Mouse (Mus musculus) inflammation-experienced regulatory T-cells, adult 16 weeks (primary cell): ENCODE measurements around the gene Pole3. TPM values are rescaled to one million over a fixed set of nuclear protein-coding genes. Genes with fewer than 3 reads are reported as not detected.

Experiments
- polyA plus RNA-seq: library from polyadenylated mRNA; unstranded; fragments of 100-300 nt; shearing (Covaris generic); gene quantifications from one replicate; pipeline ENCODE4 v1.2.1, GENCODE M21; 2017

The Pole3 gene
- polyA plus RNA-seq, result 35.6 TPM

DNA sequence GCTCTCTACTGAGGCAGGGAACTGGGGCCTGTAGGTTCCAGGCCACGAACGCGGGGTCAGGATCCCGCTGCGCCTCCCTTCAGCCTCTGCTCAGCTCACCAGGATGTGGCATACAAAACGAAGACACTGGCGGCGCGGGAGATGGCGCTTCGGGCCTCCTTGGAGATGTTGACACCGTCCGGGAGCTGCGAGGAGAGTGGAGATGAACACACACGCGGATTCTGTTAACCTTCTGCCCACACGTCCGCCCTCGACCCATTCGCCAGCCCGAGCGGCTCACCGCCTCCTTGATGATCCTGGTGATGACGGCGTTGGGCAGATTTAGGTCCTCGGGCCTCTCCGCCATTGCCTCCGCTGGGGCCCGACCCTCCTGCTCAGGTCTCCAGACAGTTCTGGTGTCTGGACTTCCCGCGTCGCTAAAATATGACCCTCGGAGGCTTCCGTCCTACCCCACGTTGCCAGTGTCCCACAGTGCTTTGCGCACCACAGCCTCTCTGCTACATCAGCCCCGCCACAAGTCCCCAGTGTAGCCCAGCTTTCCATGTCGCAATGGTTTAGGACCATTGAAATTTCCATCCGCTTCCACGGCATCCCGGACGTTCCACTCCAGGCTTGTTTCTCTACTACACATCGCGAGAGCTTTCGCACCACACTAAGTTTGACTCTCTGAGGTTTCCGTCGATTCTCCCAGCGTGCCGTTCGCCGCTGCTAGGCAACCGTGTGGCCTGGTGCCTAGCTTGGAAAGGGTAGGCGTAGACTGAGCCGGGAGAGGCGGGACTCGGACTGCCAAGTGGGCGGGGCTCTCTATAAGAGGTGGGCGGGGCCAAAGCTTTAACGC is at the start of gene Pole3, which contains the start of gene 4933430I17Rik:
TSS of gene Pole3 (minus strand) at position 418 of the 838 bp plus-strand sequence.
TSS of gene 4933430I17Rik (plus strand) at position 719 of the 838 bp plus-strand sequence.

DNA sequence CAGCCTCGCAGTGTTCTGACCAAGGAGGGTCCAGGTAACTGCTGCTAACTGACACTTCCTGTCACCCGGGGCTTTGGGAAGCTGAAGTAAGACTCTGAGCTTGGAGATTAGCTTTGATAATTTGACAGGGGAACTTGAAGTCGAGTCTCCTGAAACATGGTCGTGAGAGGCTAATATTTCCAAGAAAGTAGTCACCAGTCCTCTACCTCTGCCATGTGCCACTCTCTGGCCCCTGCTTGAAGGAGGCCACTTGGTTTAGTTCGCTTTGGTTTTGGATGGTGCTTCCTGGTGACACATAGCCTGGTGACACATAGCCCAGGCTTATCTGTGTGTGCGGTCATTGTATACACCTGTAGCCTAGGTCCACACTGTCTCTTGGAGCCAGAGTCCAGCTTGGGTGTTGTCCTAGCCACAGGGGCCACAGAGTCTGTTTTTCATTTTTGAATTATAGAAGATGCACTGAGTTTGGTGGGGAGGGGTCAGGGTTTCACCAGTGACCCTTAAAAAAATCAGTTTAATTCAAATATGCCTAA is 35.0 kb upstream of the Pole3 start, which contains the start of gene Rgs3:
TSS of gene Rgs3 (plus strand) at position 51 of the 533 bp plus-strand sequence.

DNA sequence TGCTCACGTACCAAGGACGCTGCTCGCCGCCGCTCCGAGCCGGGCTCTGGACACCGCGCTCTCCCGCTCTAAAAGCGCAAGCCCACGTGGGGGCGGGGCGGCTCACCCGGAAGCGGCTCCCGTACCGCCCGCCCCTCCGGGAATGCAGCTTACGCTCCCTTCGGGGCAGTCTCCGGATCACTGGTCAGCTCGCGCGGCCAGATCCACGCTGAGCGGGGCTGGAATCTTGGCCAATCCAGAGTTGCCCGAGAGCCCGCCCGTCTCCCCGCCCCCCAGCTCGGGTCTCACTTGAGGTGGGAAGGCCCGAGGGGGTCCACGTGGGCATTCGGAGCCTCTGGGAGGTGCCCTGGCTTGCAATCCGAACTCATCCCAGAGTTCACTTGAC is 5.0 kb downstream of the Pole3 start, which contains the start of gene Alad:
TSS of gene Alad (minus strand) at position 70 of the 385 bp plus-strand sequence.

DNA sequence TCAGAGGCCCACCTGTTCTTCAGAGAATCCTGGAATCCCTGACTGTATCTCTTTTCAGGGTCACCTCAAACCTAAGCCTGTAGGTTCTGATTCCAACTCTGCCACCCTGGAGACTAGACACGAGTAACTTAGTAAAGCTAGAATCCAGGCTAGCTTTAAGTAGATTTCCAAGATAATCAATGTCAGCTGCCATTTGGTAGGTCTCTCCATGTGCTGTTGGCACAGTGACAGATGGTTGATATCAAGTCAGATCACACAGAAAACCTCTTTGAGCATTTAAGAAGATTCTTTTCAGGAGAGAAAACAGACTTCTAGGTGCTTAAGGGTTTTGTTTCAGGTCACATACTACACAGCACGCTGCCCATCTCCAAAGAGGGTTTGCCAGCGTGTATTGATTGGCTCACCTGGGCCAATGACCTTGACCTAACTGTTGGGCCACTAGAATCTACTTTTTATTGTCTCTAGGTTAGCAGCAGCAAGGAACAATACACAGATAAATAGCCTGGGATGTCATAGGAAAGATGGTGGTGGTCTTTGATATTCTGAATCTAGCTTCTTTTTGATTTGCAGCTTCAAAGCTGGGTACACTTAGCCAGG is 21.4 kb downstream of the Pole3 start, which contains the start of gene Hdhd3:
TSS of gene Hdhd3 (minus strand) at position 94 of the 597 bp plus-strand sequence.

DNA sequence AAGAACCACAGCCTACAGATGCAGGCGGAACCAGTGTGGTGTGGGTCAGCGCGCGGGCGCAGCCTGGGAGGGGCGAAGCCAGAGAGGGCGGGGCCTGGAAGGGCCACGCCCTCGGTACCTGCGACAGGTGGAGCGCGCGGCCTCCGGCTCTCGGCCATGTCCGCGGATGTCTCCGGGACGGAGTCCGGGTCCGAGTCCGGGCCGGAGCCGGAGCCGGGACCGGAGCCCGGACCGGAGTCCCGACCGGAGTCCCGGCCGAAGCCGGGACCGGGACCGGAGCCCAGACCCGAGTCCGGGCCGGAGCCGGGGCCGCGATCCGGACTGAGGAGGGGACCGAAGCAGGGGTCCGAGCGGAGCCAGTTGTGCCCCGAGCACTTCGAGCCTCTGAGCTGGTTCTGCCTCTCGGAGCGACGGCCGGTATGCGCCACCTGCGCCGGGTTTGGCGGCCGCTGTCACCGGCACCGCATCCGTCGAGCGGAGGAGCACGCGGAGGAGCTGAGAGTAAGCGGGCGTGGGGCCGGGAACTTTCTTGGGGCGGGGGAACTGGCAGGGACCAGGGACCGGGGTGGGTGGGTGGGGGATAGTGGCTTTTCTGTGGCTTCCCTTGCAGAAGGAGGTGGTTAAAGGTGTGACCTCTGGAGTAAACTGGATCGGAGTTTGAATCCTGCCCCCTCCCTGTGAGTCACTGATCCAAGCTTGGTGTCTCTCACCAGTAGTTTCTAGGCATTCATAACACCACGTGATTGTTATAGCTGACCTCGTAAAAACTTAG is 44.7 kb downstream of the Pole3 start, which contains the start of gene Bspry:
TSS of gene Bspry (plus strand) at position 117 of the 772 bp plus-strand sequence.

Other genes starting within 250 kb of the Pole3 start
- gene Fkbp15, start 164.5 kb downstream of the Pole3 start, polyA plus RNA-seq, result 71.1 TPM
- 10.3 TPM for gene Slc31a1, start 164.3 kb downstream of the Pole3 start, polyA plus RNA-seq
- 109 TPM for gene Cdc26, start 116.4 kb downstream of the Pole3 start, polyA plus RNA-seq
- 28.3 TPM for gene Prpf4, start 116.3 kb downstream of the Pole3 start, polyA plus RNA-seq
- gene Rnf183, start 89.8 kb downstream of the Pole3 start, polyA plus RNA-seq, result not detected
- 0.84 TPM for gene Wdr31, start 54.2 kb downstream of the Pole3 start, polyA plus RNA-seq
- 4.7 TPM for gene Bspry, start 45.0 kb downstream of the Pole3 start, polyA plus RNA-seq
- 3.2 TPM for gene Hdhd3, start 21.6 kb downstream of the Pole3 start, polyA plus RNA-seq
- 77.3 TPM for gene Alad, start 5.2 kb downstream of the Pole3 start, polyA plus RNA-seq
- 0.33 TPM for gene 4933430I17Rik, start 301 bp upstream of the Pole3 start, polyA plus RNA-seq
- 145 TPM for gene Rgs3, start 34.8 kb upstream of the Pole3 start, polyA plus RNA-seq